Mouse (Mus musculus): Measurements from ENCODE around the gene Srgap3. TPM values are rescaled to one million over a fixed set of nuclear protein-coding genes. Genes with fewer than 3 reads are reported as not detected.
A peak's percentile ranks its signal among the peaks of the same experiment; 100 is the strongest.
"Not testable (repeated sequence)": the region's sequence is repeated elsewhere in the genome, so short reads cannot be mapped to it uniquely, and the experiment has no call there.

Gene Srgap3
- polyA plus RNA-seq, 1 experiment from 2014 or later, result 37.2 TPM

- H3K4me1 ChIP-seq (replicated peaks; ENCODE audit: control insufficient read depth, insufficient read depth, low read length), result no peaks in the 10 kb centered on the region
- H3K9me3 ChIP-seq (ENCODE audit: control insufficient read depth, low read length), result no peaks in the 10 kb centered on the region
- H3K27ac ChIP-seq (ENCODE audit: low read length), result no peak overlapping the region; the same call in 1 of the 2 replicates
- H3K36me3 ChIP-seq (ENCODE audit: control insufficient read depth, insufficient read depth), result peaks cover 8% of the 10 kb centered on the region
- no peaks in the 10 kb centered on the region for H3K27me3 ChIP-seq (replicated peaks; ENCODE audit: control insufficient read depth, insufficient read depth, low read length)
- H3K4me2 ChIP-seq (ENCODE audit: low read length), result no peak overlapping the region
- no peak overlapping the region for H3K9ac ChIP-seq (replicated peaks; ENCODE audit: low read depth, low read length)
- no peak for ATAC-seq
- 97% methylated on average over 1 of the region's 1 CpGs for WGBS
- H3K4me3 ChIP-seq (replicated peaks; ENCODE audit: low read length), result no peak overlapping the region
Observed at GRCm38 (mm10) chr6:112719983-112720382, 227.1 kb downstream of the Srgap3 start.

- Histone ChIP-seq H3K36me3 (ENCODE audit: control insufficient read depth, insufficient read depth) (peaks cover 3% of the 10 kb centered on the region; the same call in 1 of the 2 replicates), H3K9me3 (ENCODE audit: control insufficient read depth, low read length) (no peaks in the 10 kb centered on the region), H3K9ac (replicated peaks; ENCODE audit: low read depth, low read length) (no peak overlapping the region), H3K4me2 (ENCODE audit: low read length) (no peak overlapping the region), H3K4me1 (replicated peaks; ENCODE audit: control insufficient read depth, insufficient read depth, low read length) (no peaks in the 10 kb centered on the region), H3K27ac (ENCODE audit: low read length) (no peak overlapping the region), H3K4me3 (replicated peaks; ENCODE audit: low read length) (no peak overlapping the region), H3K27me3 (replicated peaks; ENCODE audit: control insufficient read depth, insufficient read depth, low read length) (no peaks in the 10 kb centered on the region)
- 57% methylated on average over 5 of the region's 5 CpGs for WGBS
- peak; percentile 65 for ATAC-seq
Observed at GRCm38 (mm10) chr6:112717168-112717567, 229.9 kb downstream of the Srgap3 start.

- Histone ChIP-seq H3K4me2 (ENCODE audit: low read length) (no peak overlapping the region), H3K27me3 (replicated peaks; ENCODE audit: control insufficient read depth, insufficient read depth, low read length) (no peaks in the 10 kb centered on the region), H3K4me3 (replicated peaks; ENCODE audit: low read length) (no peak overlapping the region), H3K27ac (ENCODE audit: low read length) (no peak overlapping the region), H3K36me3 (ENCODE audit: control insufficient read depth, insufficient read depth) (no peaks in the 10 kb centered on the region), H3K9me3 (ENCODE audit: control insufficient read depth, low read length) (no peaks in the 10 kb centered on the region), H3K4me1 (replicated peaks; ENCODE audit: control insufficient read depth, insufficient read depth, low read length) (no peaks in the 10 kb centered on the region), H3K9ac (replicated peaks; ENCODE audit: low read depth, low read length) (no peak overlapping the region)
- ATAC-seq, result no peak
- 88% methylated on average over 3 of the region's 3 CpGs for WGBS
Observed at GRCm38 (mm10) chr6:112713951-112714350, 233.1 kb downstream of the Srgap3 start.

DNA sequence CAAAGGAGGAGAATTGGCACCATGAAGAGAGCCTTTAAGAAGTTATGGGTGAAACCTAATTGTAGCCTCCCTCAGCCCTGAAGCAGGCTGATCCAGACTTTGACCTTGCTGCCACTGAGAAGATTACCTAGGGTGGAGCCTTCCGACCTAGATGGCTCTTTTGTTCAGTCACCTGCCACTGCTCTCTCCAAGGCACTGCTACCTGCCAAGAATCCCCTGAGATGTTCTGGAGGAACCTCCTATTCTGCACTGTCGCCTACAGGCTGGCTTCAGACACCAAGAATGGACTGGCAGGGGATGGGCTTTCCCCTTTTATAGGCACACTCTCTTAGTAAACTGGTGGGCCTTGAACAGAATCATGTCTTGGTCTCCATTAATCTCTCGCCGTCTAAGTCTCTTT lies 244.8 kb downstream of the Srgap3 start:
- not testable (repeated sequence) for H3K4me3 ChIP-seq (replicated peaks; ENCODE audit: low read length); ATAC-seq; H3K36me3 ChIP-seq (ENCODE audit: control insufficient read depth, insufficient read depth); H3K27ac ChIP-seq (ENCODE audit: low read length); H3K4me2 ChIP-seq (ENCODE audit: low read length); H3K9ac ChIP-seq (replicated peaks; ENCODE audit: low read depth, low read length); H3K27me3 ChIP-seq (replicated peaks; ENCODE audit: control insufficient read depth, insufficient read depth, low read length); H3K4me1 ChIP-seq (replicated peaks; ENCODE audit: control insufficient read depth, insufficient read depth, low read length); H3K9me3 ChIP-seq (ENCODE audit: control insufficient read depth, low read length)
- 91% methylated on average over 4 of the region's 4 CpGs for WGBS

DNA sequence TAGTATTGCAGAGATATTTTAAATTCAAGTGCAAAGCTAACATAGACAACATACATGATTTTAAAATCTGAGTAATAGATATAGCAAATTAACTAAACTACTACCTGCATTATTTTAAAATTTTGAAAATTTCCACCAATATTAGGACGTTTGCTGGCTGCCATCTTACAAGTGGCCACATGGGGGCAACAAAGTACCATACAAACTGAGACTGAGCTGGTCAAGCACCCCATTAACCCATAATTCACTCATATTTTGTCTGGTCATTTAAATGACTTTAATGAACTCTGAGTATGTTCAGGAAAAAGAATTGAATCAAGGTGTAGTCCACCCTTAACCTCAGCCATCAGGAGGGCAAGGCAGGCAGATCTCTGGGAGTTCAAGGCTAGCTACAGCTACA lies 246.7 kb downstream of the Srgap3 start:
- WGBS, result 0% methylated on average over 1 of the region's 1 CpGs
- no peak overlapping the region for H3K9ac ChIP-seq (replicated peaks; ENCODE audit: low read depth, low read length)
- H3K4me3 ChIP-seq (replicated peaks; ENCODE audit: low read length), result no peak overlapping the region
- no peaks in the 10 kb centered on the region for H3K27me3 ChIP-seq (replicated peaks; ENCODE audit: control insufficient read depth, insufficient read depth, low read length)
- H3K36me3 ChIP-seq (ENCODE audit: control insufficient read depth, insufficient read depth), result no peaks in the 10 kb centered on the region
- H3K4me2 ChIP-seq (ENCODE audit: low read length), result no peak overlapping the region
- no peak overlapping the region for H3K27ac ChIP-seq (ENCODE audit: low read length)
- no peak for ATAC-seq
- no peaks in the 10 kb centered on the region for H3K9me3 ChIP-seq (ENCODE audit: control insufficient read depth, low read length)
- H3K4me1 ChIP-seq (replicated peaks; ENCODE audit: control insufficient read depth, insufficient read depth, low read length), result peaks cover 4% of the 10 kb centered on the region; the same call in 1 of the 2 replicates

DNA sequence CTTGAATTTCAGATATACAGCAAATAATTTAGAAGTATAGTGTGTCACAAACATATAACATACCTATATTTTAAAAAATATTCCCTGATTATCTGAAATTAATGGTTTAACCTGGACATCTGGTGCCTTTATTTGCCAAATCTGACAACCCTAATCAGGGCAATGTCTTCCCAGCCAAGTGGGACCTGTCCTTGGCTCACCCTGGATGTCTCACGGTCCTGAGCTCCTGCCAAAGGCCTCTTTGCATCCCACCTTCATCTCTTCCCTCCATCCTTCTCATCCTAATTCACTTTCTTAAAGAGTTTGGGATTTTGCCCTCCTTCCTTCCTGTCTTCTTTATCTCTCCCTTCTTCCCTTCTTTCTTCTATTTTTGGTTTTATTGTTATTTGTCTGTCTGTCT lies 248.0 kb downstream of the Srgap3 start:
- WGBS, result 70% methylated on average over 1 of the region's 1 CpGs
- H3K27ac ChIP-seq (ENCODE audit: low read length), result no peak overlapping the region
- no peak overlapping the region for H3K4me2 ChIP-seq (ENCODE audit: low read length)
- no peak for ATAC-seq
- H3K36me3 ChIP-seq (ENCODE audit: control insufficient read depth, insufficient read depth), result no peaks in the 10 kb centered on the region
- H3K9me3 ChIP-seq (ENCODE audit: control insufficient read depth, low read length), result no peaks in the 10 kb centered on the region
- no peak overlapping the region for H3K4me3 ChIP-seq (replicated peaks; ENCODE audit: low read length)
- no peaks in the 10 kb centered on the region for H3K27me3 ChIP-seq (replicated peaks; ENCODE audit: control insufficient read depth, insufficient read depth, low read length)
- peaks cover 4% of the 10 kb centered on the region; the same call in 1 of the 2 replicates for H3K4me1 ChIP-seq (replicated peaks; ENCODE audit: control insufficient read depth, insufficient read depth, low read length)
- H3K9ac ChIP-seq (replicated peaks; ENCODE audit: low read depth, low read length), result no peak overlapping the region

- no peaks in the 10 kb centered on the region for H3K9me3 ChIP-seq (ENCODE audit: control insufficient read depth, low read length)
- peak within 1 kb of the TSS; percentile 72 for H3K4me2 ChIP-seq (ENCODE audit: low read length)
- under 1% methylated on average over 75 of the region's 77 CpGs for WGBS
- H3K27me3 ChIP-seq (replicated peaks; ENCODE audit: control insufficient read depth, insufficient read depth, low read length), result no peaks in the 10 kb centered on the region
- peak; percentile 96 for ATAC-seq
- H3K4me1 ChIP-seq (replicated peaks; ENCODE audit: control insufficient read depth, insufficient read depth, low read length), result peaks cover 4% of the 10 kb centered on the region; the same call in 1 of the 2 replicates
- H3K4me3 ChIP-seq (replicated peaks; ENCODE audit: low read length), result peak within 1 kb of the TSS; percentile 60
- no peak within 1 kb of the TSS for H3K27ac ChIP-seq (ENCODE audit: low read length)
- no peaks in the 10 kb centered on the region for H3K36me3 ChIP-seq (ENCODE audit: control insufficient read depth, insufficient read depth)
- H3K9ac ChIP-seq (replicated peaks; ENCODE audit: low read depth, low read length), result peak within 1 kb of the TSS; percentile 63
Observed at GRCm38 (mm10) chr6:112696056-112696950, 250.8 kb downstream of the Srgap3 start, which contains the start of gene Rad18. Rad18 (minus strand) TSS chr6:112696686.

- H3K36me3 ChIP-seq (ENCODE audit: control insufficient read depth, insufficient read depth), result no peaks in the 10 kb centered on the region
- H3K27me3 ChIP-seq (replicated peaks; ENCODE audit: control insufficient read depth, insufficient read depth, low read length), result no peaks in the 10 kb centered on the region
- H3K4me3 ChIP-seq (replicated peaks; ENCODE audit: low read length), result no peak overlapping the region
- H3K4me1 ChIP-seq (replicated peaks; ENCODE audit: control insufficient read depth, insufficient read depth, low read length), result peaks cover 4% of the 10 kb centered on the region; the same call in 1 of the 2 replicates
- WGBS, result 87% methylated on average over 5 of the region's 5 CpGs
- no peak overlapping the region for H3K9ac ChIP-seq (replicated peaks; ENCODE audit: low read depth, low read length)
- no peak overlapping the region for H3K4me2 ChIP-seq (ENCODE audit: low read length)
- no peaks in the 10 kb centered on the region for H3K9me3 ChIP-seq (ENCODE audit: control insufficient read depth, low read length)
- no peak overlapping the region for H3K27ac ChIP-seq (ENCODE audit: low read length)
- no peak for ATAC-seq
Observed at GRCm38 (mm10) chr6:112694492-112694891, 252.6 kb downstream of the Srgap3 start.

DNA sequence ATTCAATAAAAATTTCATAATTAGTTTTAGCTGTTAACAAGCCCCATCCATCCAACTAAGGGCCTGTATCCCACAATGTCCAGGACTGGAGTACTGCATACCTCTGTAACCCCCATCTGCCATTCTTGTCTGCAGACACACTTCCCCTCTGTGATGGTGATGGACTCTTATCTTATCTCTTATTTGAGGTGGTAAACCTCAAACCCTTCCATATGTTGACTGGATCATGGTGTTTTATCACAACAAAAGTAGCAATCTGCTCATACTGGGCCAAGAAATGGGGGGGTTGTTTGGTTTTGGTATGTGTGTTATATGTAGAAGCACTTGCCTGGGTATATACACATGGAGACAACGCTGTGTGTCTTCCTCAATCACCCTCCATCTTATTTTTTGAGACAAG lies 255.5 kb downstream of the Srgap3 start:
- no peaks in the 10 kb centered on the region for H3K9me3 ChIP-seq (ENCODE audit: control insufficient read depth, low read length)
- no peak overlapping the region for H3K9ac ChIP-seq (replicated peaks; ENCODE audit: low read depth, low read length)
- H3K27me3 ChIP-seq (replicated peaks; ENCODE audit: control insufficient read depth, insufficient read depth, low read length), result no peaks in the 10 kb centered on the region
- no peak overlapping the region for H3K4me3 ChIP-seq (replicated peaks; ENCODE audit: low read length)
- no peak for ATAC-seq
- no peak overlapping the region for H3K4me2 ChIP-seq (ENCODE audit: low read length)
- H3K36me3 ChIP-seq (ENCODE audit: control insufficient read depth, insufficient read depth), result no peaks in the 10 kb centered on the region
- no peak overlapping the region for H3K27ac ChIP-seq (ENCODE audit: low read length)
- peaks cover 4% of the 10 kb centered on the region; the same call in 1 of the 2 replicates for H3K4me1 ChIP-seq (replicated peaks; ENCODE audit: control insufficient read depth, insufficient read depth, low read length)
- WGBS, result 94% methylated on average over 1 of the region's 1 CpGs
